Mouse (Mus musculus) small intestine, adult 2 months (tissue): ENCODE data around the gene Chchd5.

ENCODE experiments used
- CTCF ChIP-seq: fragments of 200-500 bp; IDR thresholded peaks from 2 replicates; pipeline ENCODE4 v1.5.1; 2012; ENCODE audit warnings: low read depth, mild to moderate bottlenecking, control low read depth, inconsistent platforms, low read length, moderate library complexity, mixed read lengths; ENCODE audit not compliant: insufficient replicate concordance, insufficient read length; ENCODE audit errors: extremely low read depth
- POLR2A ChIP-seq: fragments of 200-500 bp; IDR thresholded peaks from 2 replicates; pipeline ENCODE4 v1.6.1; 2012; ENCODE audit warnings: low read depth, mild to moderate bottlenecking, control low read depth, inconsistent platforms, low read length, moderate library complexity

DNA sequence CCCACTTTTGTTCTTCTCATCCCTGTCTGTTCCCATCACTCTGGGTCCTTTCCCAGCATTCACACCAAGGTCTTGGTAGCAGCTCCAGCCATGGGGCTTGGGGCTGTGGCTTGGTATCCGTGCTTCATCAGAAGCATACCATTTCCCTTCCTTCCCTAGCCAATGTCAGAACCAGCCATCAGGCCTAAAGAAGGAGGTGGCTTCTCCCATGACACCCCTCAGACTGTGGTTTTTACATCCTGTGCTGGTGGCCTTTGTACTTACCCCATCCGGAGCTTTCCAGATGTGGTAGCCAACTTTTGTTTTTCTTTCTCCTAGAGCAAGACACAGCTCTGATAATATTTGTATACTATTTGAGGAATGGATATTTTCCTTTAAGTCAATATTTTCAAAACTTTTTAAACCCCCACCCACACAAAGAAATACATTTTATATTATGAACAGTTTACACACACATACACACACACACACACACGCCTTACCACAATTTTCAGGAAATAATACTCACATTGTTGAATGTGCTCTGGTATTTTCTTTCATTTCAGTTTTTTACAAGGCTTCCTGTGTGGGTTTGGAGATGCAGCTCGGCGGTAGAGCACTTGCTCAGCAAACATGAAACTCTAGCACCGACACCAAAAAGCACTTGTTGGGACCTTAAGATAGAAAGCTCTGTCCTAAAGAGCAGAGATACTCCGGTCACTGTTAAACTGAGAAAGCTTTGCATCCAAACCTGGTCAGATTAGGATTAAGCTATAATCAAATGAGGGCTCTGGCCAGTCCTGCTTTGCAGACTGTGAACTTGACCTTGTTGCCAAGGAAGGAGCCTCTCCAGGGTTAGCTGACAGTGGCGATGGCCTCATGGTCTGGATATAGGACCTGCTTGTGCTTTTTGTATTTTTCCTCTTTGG is 50.7 kb downstream of the Chchd5 start:
- TF ChIP-seq CTCF, result no peak
- TF ChIP-seq POLR2A, result no peak
